Mouse (Mus musculus): Measurements from ENCODE around the gene Clec9a.

GRCm38 (mm10) chr6:129399945-129400344, 8.7 kb upstream of the Clec9a start:
- TF ChIP-seq POLR2A (IDR thresholded peaks at IDR 0.05; ENCODE audit: insufficient read length, low read depth) = no peak
- TF ChIP-seq MYOG (IDR thresholded peaks at IDR 0.05; ENCODE audit: control insufficient read depth in 1 of 3, insufficient read depth in 1 of 3, insufficient read length in 2 of 3, low read depth in 2 of 3) = no peak
- no peak for TF ChIP-seq MAX (IDR thresholded peaks at IDR 0.05; ENCODE audit: low read depth)
- TF ChIP-seq E2F4 (IDR thresholded peaks at IDR 0.05; ENCODE audit: insufficient read depth) = no peak
- no peak for TF ChIP-seq SRF (IDR thresholded peaks at IDR 0.05; ENCODE audit: control insufficient read depth, insufficient read length, low read depth)
- TF ChIP-seq TCF12 (IDR thresholded peaks at IDR 0.05; ENCODE audit: insufficient read depth, poor library complexity, severe bottlenecking) = no peak
- no peak for TF ChIP-seq TCF3 (IDR thresholded peaks at IDR 0.05; ENCODE audit: insufficient read length, low read depth)
- no peak for TF ChIP-seq USF1 (IDR thresholded peaks at IDR 0.05; ENCODE audit: low read depth)
- no peak for TF ChIP-seq CEBPB (IDR thresholded peaks at IDR 0.05; ENCODE audit: insufficient read depth, poor library complexity, severe bottlenecking)

Data from myocyte (in vitro differentiated cells).